Mouse (Mus musculus): Measurements from ENCODE around the gene Snx17.
A peak's percentile ranks its signal among the peaks of the same experiment; 100 is the strongest.
"Not testable (repeated sequence)": the region's sequence is repeated elsewhere in the genome, so short reads cannot be mapped to it uniquely, and the experiment has no call there.

The Snx17 gene

GRCm38 (mm10) chr5:31196207-31196606 is 3.2 kb downstream of the Snx17 start:
- DNase-seq (ENCODE audit: extremely low read depth, low read depth), result no peak

GRCm38 (mm10) chr5:31197072-31197471 is 4.0 kb downstream of the Snx17 start:
- DNase-seq (ENCODE audit: extremely low read depth, low read depth), result no peak

- DNase-seq (ENCODE audit: extremely low read depth, low read depth), result no peak
Measured at GRCm38 (mm10) chr5:31198170-31198569, 5.1 kb downstream of the Snx17 start.

GRCm38 (mm10) chr5:31198616-31199320 is 5.7 kb downstream of the Snx17 start:
- DNase-seq (ENCODE audit: extremely low read depth, low read depth), result no peak

- no peak for DNase-seq (ENCODE audit: extremely low read depth, low read depth)
Measured at GRCm38 (mm10) chr5:31199321-31199892, 6.4 kb downstream of the Snx17 start.

GRCm38 (mm10) chr5:31199893-31200292 is 6.9 kb downstream of the Snx17 start:
- DNase-seq (ENCODE audit: extremely low read depth, low read depth), result no peak

GRCm38 (mm10) chr5:31200327-31200768 is 7.3 kb downstream of the Snx17 start:
- no peak for DNase-seq (ENCODE audit: extremely low read depth, low read depth)

- no peak for DNase-seq (ENCODE audit: extremely low read depth, low read depth)
Measured at GRCm38 (mm10) chr5:31201042-31201741, 8.2 kb downstream of the Snx17 start.

GRCm38 (mm10) chr5:31201742-31202590 is 8.9 kb downstream of the Snx17 start, which contains the start of gene Zfp513:
Gene Zfp513 (minus strand): TSS chr5:31202303.
- DNase-seq (ENCODE audit: extremely low read depth, low read depth), result peak; percentile 100

GRCm38 (mm10) chr5:31202933-31203332 is 9.9 kb downstream of the Snx17 start:
- no peak for DNase-seq (ENCODE audit: extremely low read depth, low read depth)

GRCm38 (mm10) chr5:31203866-31204265 is 10.8 kb downstream of the Snx17 start:
- no peak for DNase-seq (ENCODE audit: extremely low read depth, low read depth)

GRCm38 (mm10) chr5:31204421-31204820 is 11.4 kb downstream of the Snx17 start:
- DNase-seq (ENCODE audit: extremely low read depth, low read depth), result no peak

GRCm38 (mm10) chr5:31216554-31216953 is 23.5 kb downstream of the Snx17 start:
- DNase-seq (ENCODE audit: extremely low read depth, low read depth), result not testable (repeated sequence)

GRCm38 (mm10) chr5:31218294-31218693 is 25.3 kb downstream of the Snx17 start:
- DNase-seq (ENCODE audit: extremely low read depth, low read depth), result peak; percentile 86

- DNase-seq (ENCODE audit: extremely low read depth, low read depth), result no peak
Measured at GRCm38 (mm10) chr5:31219070-31219469, 26.0 kb downstream of the Snx17 start.

- DNase-seq (ENCODE audit: extremely low read depth, low read depth), result no peak
Measured at GRCm38 (mm10) chr5:31219474-31219873, 26.4 kb downstream of the Snx17 start.

- no peak for DNase-seq (ENCODE audit: extremely low read depth, low read depth)
Measured at GRCm38 (mm10) chr5:31219911-31220447, 27.0 kb downstream of the Snx17 start.

GRCm38 (mm10) chr5:31220448-31221303 is 27.6 kb downstream of the Snx17 start, which contains the start of gene Ppm1g:
Gene Ppm1g (minus strand): TSS chr5:31220687.
- peak; percentile 75 for DNase-seq (ENCODE audit: extremely low read depth, low read depth)

- peak; percentile 86 for DNase-seq (ENCODE audit: extremely low read depth, low read depth)
Measured at GRCm38 (mm10) chr5:31221304-31221945, 28.4 kb downstream of the Snx17 start.

- no peak for DNase-seq (ENCODE audit: extremely low read depth, low read depth)
Measured at GRCm38 (mm10) chr5:31222696-31223095, 29.7 kb downstream of the Snx17 start.
